In genomic region chr14:21589620-21590019, GRCm38 (mm10) we compare ENCODE assay signal across 11 mouse cellular contexts.
DNase-seq lines count a peak whose midpoint lies in the region; ATAC-seq and TF ChIP-seq lines count a peak whose summit lies in the region.
"Had no signal": no experiment of that assay in that cellular context is flagged by ENCODE, and none has a peak within 500 bp of the region (broad histone marks: within the 10 kb centered on the region; RNA-seq: fewer than 3 reads in every experiment).

No protein-coding gene starts in this region.

- peak overlapping the region; percentile 61 for H3K27ac ChIP-seq in heart, postnatal 0 days (ENCODE audit: low read depth)
- no peak overlapping the region for H3K27ac ChIP-seq in intestine, embryonic 15.5 days
- H3K27ac ChIP-seq: hindbrain, embryonic 15.5 days; liver, embryonic 15.5 days; midbrain, embryonic 15.5 days had no signal

- no peaks in the 10 kb centered on the region for H3K27me3 ChIP-seq in heart, postnatal 0 days (ENCODE audit: control insufficient read depth, insufficient read depth, low read length)
- no peaks in the 10 kb centered on the region for H3K27me3 ChIP-seq in intestine, embryonic 15.5 days (replicated peaks)
- H3K27me3 ChIP-seq: hindbrain, embryonic 15.5 days; liver, embryonic 15.5 days; midbrain, embryonic 15.5 days had no signal

- no peak for TF ChIP-seq EP300 in heart, postnatal 0 days (IDR thresholded peaks at IDR 0.05; ENCODE audit: low read depth)

- no peak for TF ChIP-seq CTCF in heart, postnatal 0 days (IDR thresholded peaks at IDR 0.05; ENCODE audit: low read depth)

- ATAC-seq in heart, postnatal 0 days (ENCODE audit: insufficient read depth, low read depth), result no peak
- ATAC-seq in intestine, embryonic 15.5 days, result no peak
- ATAC-seq: midbrain, embryonic 15.5 days had no signal

- no peak overlapping the region; the same call in 1 of the 2 replicates for H3K9ac ChIP-seq in heart, postnatal 0 days (replicated peaks; ENCODE audit: low read depth, low read length)
- H3K9ac ChIP-seq in intestine, embryonic 15.5 days, result no peak overlapping the region
- H3K9ac ChIP-seq: hindbrain, embryonic 15.5 days; liver, embryonic 15.5 days; midbrain, embryonic 15.5 days had no signal

- H3K36me3 ChIP-seq in heart, postnatal 0 days (replicated peaks; ENCODE audit: control insufficient read depth, insufficient read depth, low read length), result no peaks in the 10 kb centered on the region
- H3K36me3 ChIP-seq in intestine, embryonic 15.5 days, result no peaks in the 10 kb centered on the region
- H3K36me3 ChIP-seq: hindbrain, embryonic 15.5 days; liver, embryonic 15.5 days; midbrain, embryonic 15.5 days had no signal

- DNase-seq in adrenal gland, postnatal 10 days, result peak; percentile 54
- DNase-seq in adrenal gland, postnatal 4 days (ENCODE audit: low spot score in 2 of 2), result no peak
- DNase-seq in lung, postnatal 14 days, result peak; percentile 37
- DNase-seq in lung, adult 18-20 months, result no peak
- peak; percentile 24 to 41 for DNase-seq in gastrocnemius, adult 8-10 months (ENCODE audit: low spot score in 2 of 2)
- DNase-seq in heart, postnatal 0 days (ENCODE audit: low spot score), result no peak
- no peak for DNase-seq in spleen, postnatal 14 days (ENCODE audit: low spot score in 2 of 2)

- H3K4me3 ChIP-seq in heart, postnatal 0 days (ENCODE audit: low read depth, low read length), result no peak overlapping the region
- H3K4me3 ChIP-seq in intestine, embryonic 15.5 days (replicated peaks), result no peak overlapping the region
- H3K4me3 ChIP-seq: hindbrain, embryonic 15.5 days; liver, embryonic 15.5 days; midbrain, embryonic 15.5 days had no signal

- peaks cover 40% of the 10 kb centered on the region for H3K4me1 ChIP-seq in heart, postnatal 0 days (ENCODE audit: control insufficient read depth, insufficient read depth)
- peaks cover 28% of the 10 kb centered on the region for H3K4me1 ChIP-seq in intestine, embryonic 15.5 days (replicated peaks)

- H3K4me2 ChIP-seq in heart, postnatal 0 days (ENCODE audit: low read depth, low read length), result peak overlapping the region; percentile 54
- no peak overlapping the region for H3K4me2 ChIP-seq in intestine, embryonic 15.5 days (replicated peaks)
- H3K4me2 ChIP-seq: hindbrain, embryonic 15.5 days; liver, embryonic 15.5 days; midbrain, embryonic 15.5 days had no signal

- 71% methylated on average over 7 of the region's 7 CpGs for WGBS in heart, postnatal 0 days
- 89% methylated on average over 7 of the region's 7 CpGs for WGBS in intestine, embryonic 15.5 days

- H3K9me3 ChIP-seq in heart, postnatal 0 days (replicated peaks; ENCODE audit: control insufficient read depth, low read length), result no peaks in the 10 kb centered on the region
- H3K9me3 ChIP-seq in intestine, embryonic 15.5 days, result no peaks in the 10 kb centered on the region
- H3K9me3 ChIP-seq: hindbrain, embryonic 15.5 days; liver, embryonic 15.5 days; midbrain, embryonic 15.5 days had no signal

Comparison
In these comparisons a context has a peak if more than half of its experiments do, and no peak if none do; other contexts are left out.
1. DNase-seq: peak in adrenal gland, postnatal 10 days (single experiment), lung, postnatal 14 days (single experiment) and gastrocnemius, adult 8-10 months (2 of 2); none in adrenal gland, postnatal 4 days (0 of 2), lung, adult 18-20 months (0 of 2), heart, postnatal 0 days (single experiment) and spleen, postnatal 14 days (0 of 2).